Mouse (Mus musculus) mesoderm, embryonic 11.5 days (tissue): ENCODE measurements around the gene Ptdss2.

Source experiments
- DNase-seq: peaks from one replicate; pipeline ENCODE4 v3.0.0-alpha.2; 2012; ENCODE audit warnings: low read depth, low spot score

Gene Ptdss2

GRCm38 (mm10) chr7:141173323-141173850, 51.2 kb downstream of the Ptdss2 start:
- DNase-seq, result no peak

GRCm38 (mm10) chr7:141175068-141175467, 52.9 kb downstream of the Ptdss2 start:
- no peak for DNase-seq

- DNase-seq, result peak; percentile 93
Observed at GRCm38 (mm10) chr7:141176173-141176572, 54.0 kb downstream of the Ptdss2 start.

- DNase-seq, result no peak
Observed at GRCm38 (mm10) chr7:141188194-141188593, 66.0 kb downstream of the Ptdss2 start.

GRCm38 (mm10) chr7:141188733-141189132, 66.6 kb downstream of the Ptdss2 start:
- DNase-seq, result no peak

GRCm38 (mm10) chr7:141190220-141190619, 68.0 kb downstream of the Ptdss2 start:
- DNase-seq, result no peak

- no peak for DNase-seq
Observed at GRCm38 (mm10) chr7:141191036-141191435, 68.9 kb downstream of the Ptdss2 start.

GRCm38 (mm10) chr7:141191796-141192685, 69.9 kb downstream of the Ptdss2 start:
- DNase-seq, result no peak

GRCm38 (mm10) chr7:141192776-141193347, 70.7 kb downstream of the Ptdss2 start:
- no peak for DNase-seq

GRCm38 (mm10) chr7:141193348-141193856, 71.2 kb downstream of the Ptdss2 start:
- DNase-seq, result peak; percentile 39

GRCm38 (mm10) chr7:141193948-141194347, 71.8 kb downstream of the Ptdss2 start, which contains the start of the genes Hras and Lrrc56:
TSS of gene Hras (minus strand) at chr7:141194005.
TSS of gene Lrrc56 (plus strand) at chr7:141194157.
- DNase-seq, result peak; percentile 98

GRCm38 (mm10) chr7:141194409-141194808, 72.2 kb downstream of the Ptdss2 start:
- DNase-seq, result no peak

- DNase-seq, result peak; percentile 94
Observed at GRCm38 (mm10) chr7:141194830-141195229, 72.6 kb downstream of the Ptdss2 start.

GRCm38 (mm10) chr7:141195754-141196153, 73.6 kb downstream of the Ptdss2 start:
- no peak for DNase-seq

- no peak for DNase-seq
Observed at GRCm38 (mm10) chr7:141196619-141197282, 74.6 kb downstream of the Ptdss2 start.

GRCm38 (mm10) chr7:141198121-141198520, 75.9 kb downstream of the Ptdss2 start:
- DNase-seq, result no peak

- no peak for DNase-seq
Observed at GRCm38 (mm10) chr7:141204546-141204945, 82.4 kb downstream of the Ptdss2 start.

- DNase-seq, result no peak
Observed at GRCm38 (mm10) chr7:141205504-141205903, 83.3 kb downstream of the Ptdss2 start.

- DNase-seq, result no peak
Observed at GRCm38 (mm10) chr7:141206182-141206937, 84.2 kb downstream of the Ptdss2 start.
